Mouse (Mus musculus) ovary, postnatal 36 days (tissue): ENCODE data around the gene Dnaaf5.

Experiments used
- DNase-seq: peaks from one replicate; pipeline ENCODE4 v3.0.0; 2022; ENCODE audit warnings: low spot score, mixed read lengths

Gene Dnaaf5

DNA sequence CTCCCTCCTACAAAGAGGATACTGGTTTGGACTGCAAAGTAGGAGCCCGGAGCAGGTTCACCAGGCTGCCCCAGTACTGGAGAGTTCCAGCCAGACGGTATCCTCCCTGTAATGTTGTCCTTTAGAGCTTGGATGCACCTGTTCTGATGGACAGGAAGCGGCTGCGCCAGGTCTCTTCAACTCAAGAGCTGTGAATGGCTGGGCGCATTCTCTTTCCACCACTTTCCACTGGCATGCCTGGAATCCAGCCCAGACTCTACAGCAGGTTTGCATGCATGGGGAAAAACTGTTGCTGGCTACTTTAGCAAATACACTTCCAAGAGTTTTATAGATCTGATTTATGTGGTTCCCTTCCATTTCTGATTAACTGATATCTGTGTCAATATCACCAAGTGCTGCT is 8.7 kb upstream of the Dnaaf5 start:
- DNase-seq, result no peak

DNA sequence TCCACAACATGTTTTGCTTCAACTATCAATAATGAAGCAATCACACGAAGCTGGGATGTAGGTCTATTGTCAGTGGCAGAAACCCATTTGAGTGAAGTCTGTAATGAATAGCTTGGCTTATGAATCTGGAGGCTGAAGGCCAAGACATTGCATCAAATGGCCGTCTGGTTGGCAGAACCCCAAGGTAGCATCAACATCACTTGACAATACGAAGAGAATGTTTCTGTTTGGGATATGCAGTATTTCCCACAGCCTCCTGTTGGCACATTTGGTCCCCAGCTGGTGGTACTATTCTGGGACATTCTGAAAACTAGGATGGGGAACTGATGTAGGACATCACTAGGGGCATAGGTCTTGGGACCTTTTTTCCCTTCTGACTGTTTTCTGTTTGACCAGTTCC is 6.1 kb upstream of the Dnaaf5 start:
- DNase-seq, result no peak

- DNase-seq, result no peak
Observed at GRCm38 (mm10) chr5:139145726-139146125, 4.3 kb upstream of the Dnaaf5 start.

GRCm38 (mm10) chr5:139146476-139147075 is 3.4 kb upstream of the Dnaaf5 start:
- no peak for DNase-seq

DNA sequence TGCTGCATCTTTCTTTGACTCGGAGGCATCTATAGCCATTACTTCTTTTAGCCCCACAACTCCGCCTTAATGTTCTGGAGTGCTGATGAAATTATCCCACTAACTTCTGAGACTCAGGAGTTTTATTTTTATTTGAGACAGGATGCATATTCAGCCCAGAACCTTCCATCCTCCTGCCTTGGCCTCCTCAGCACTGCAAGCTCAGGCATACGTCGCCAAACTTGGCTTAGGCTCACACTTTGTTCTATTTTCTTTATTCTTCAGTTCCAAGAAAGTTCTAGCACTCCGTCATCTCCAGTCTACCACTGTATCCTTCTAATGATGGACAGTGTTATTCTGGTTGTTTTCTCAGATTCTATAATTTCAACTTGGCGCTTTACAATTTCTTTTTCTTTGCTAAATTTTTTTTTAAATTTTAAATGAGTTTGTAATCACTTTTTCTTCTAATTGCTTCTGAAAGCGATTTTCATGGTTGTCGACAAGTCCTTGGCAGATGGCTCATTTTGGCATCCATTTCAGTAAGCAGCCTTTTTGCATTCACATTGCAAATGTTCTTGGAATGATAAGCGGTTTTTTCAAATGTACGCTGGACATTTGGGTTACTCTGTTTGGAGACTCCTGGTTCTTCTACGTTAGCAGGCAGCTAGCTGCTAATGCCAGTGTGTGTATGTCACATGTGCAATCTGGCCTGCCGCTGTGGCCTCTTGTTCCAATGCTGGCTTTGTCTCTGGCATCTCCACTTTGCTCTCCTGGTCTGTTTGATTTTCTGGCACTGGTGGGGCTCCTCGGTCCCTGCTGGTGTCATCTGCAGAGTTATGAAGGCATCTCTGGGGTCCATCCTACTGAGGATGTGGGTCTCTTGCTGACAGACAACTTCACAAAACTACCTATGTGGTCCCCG is 2.6 kb upstream of the Dnaaf5 start:
- no peak for DNase-seq

- no peak for DNase-seq
Observed at GRCm38 (mm10) chr5:139149006-139149672, 884 bp upstream of the Dnaaf5 start.

GRCm38 (mm10) chr5:139150603-139151031 is 594 bp downstream of the Dnaaf5 start:
- DNase-seq, result peak; percentile 41

GRCm38 (mm10) chr5:139160899-139161298 is 10.9 kb downstream of the Dnaaf5 start:
- DNase-seq, result no peak

DNA sequence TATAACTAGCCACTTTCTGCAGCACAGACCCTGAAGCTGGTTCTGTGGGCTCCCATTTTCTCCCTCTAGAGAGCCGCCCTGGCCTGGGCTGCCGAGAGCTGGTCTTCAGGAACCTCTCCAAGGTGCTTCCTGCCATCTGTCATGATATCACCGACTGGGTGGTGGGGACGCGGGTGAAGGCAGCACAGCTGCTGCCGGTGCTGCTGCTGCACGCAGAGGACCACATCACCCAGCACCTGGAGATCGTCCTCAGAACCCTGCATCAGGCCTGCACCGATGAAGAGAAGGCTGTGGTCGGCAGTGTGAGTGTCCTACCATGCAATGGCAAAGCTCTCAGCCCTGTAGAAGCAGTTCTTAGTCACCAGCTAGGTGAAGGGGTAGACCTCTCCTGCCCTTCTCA is 11.6 kb downstream of the Dnaaf5 start:
- no peak for DNase-seq

DNA sequence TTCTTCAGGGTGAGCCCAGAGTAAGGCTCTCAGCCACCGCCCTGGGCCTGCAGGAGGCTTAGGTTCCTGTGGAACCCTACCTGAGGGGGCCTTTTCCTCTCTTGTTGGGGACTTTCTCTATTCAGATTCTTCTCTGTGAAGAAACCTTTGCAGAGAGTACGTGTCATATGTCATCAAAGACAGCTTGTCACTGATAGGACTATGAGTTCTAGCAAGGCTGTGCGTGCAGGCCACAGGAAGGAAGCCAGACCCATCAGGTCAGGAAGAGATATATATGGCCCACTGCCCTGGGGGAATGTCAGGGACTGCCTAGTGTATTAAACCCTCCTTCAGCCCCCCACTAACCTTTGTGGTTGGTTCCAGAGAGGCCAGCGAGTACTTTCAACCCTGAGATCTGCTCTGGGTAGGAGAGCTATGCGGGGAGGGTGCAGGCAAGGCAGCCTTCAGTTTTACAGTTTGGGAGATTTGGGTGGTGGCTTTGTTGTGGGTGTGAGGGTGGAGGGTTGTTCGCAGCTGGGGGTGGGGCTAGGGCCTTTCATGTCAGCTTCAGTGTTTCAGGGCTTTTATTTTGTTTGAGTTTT is 16.8 kb downstream of the Dnaaf5 start:
- no peak for DNase-seq

GRCm38 (mm10) chr5:139167548-139167947 is 17.5 kb downstream of the Dnaaf5 start:
- DNase-seq, result no peak

GRCm38 (mm10) chr5:139171929-139172328 is 21.9 kb downstream of the Dnaaf5 start:
- no peak for DNase-seq

DNA sequence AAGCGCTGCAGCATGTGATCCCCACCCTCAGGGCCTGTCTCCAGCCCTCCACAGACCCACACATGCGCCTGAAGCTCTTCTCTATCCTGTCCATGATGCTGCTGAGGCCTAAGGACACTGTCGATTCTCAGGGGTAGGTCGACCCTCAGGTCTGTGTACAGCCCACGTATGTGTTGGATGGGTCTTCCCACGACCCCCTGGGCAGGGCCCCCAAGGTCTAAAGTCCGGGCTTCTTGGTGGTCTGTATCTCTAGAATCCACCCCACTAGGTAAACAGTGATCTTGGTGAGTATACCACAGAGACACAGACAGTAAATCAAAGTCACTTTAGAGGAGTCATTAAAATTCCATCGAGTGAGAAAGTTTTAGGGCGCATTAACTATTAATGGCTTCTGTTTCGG is 24.1 kb downstream of the Dnaaf5 start:
- no peak for DNase-seq

GRCm38 (mm10) chr5:139174556-139175547 is 24.8 kb downstream of the Dnaaf5 start:
- peak; percentile 16 for DNase-seq

DNA sequence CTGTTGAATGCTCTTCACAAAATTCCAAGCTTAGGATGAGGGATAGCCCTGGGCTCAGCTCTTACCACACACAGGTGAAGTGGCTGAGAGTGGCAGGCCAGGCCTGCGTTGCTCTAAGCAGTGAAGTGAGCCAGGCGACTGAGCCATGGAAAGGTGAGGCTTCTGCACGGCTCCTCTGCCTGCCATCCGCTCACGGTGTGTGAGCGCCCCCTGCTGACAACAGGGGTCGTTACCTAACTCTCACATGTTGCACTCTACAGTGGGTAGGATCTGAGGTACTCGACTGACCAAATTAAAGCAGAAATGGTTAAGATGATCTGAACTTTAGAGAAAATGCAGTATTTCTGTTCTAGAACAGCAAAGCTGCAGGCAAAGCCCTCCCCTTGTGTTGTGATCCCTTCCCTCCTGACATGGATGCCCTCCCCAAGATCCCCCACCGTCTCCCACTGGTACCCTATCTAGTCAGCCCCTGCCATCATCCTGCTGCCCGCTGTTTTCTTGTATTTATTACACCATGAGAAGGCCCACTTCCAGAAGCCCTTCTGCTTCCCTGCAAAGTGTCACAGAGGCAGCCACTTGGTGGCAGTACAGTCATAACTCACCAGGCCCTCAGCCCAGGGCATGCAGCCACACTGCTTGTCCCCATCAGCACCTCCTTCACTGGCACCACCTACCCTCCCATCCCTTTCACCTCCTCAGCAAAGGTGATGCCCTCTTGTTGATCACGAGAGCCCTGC is 29.0 kb downstream of the Dnaaf5 start:
- peak; percentile 78 for DNase-seq

DNA sequence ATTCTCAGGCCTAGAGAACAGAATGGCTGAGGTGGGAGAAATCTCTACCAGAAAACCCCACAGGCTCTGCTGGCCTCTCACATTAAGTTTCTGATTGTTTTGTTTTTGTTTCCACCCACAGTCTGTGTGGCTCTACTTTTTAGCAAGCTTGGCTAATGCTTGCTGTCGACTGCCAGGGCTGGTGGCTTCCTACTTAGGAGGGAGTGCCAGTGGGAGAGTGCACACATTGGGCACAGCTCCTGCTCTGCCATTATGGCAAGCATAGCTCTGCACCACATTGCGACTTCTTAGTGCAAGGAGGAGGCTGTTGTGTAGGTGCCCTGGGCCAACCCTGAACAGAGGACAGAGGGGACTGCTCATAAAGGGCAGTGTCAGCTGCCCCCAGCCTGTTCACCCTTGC is 33.1 kb downstream of the Dnaaf5 start:
- DNase-seq, result no peak

- no peak for DNase-seq
Observed at GRCm38 (mm10) chr5:139183601-139184000, 33.6 kb downstream of the Dnaaf5 start.

DNA sequence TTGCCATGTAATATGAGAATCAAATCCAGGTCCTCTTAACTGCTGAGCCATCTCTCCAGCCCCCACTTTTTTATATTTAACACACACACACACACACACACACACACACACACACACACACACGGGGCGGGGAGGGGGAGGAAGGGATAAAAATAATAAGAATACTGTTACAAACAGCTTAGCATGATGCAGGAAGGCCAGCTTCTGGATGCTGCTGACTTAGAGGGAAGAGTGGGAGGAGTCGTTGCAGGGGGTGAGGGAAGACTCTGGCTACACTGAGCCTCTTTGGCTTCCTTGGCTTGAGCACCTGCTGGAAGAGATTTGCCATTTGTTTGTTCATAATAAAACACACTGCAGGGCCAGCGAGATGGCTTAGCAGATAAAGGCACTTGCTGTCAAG is 34.9 kb downstream of the Dnaaf5 start:
- DNase-seq, result no peak

- DNase-seq, result no peak
Observed at GRCm38 (mm10) chr5:139189726-139190125, 39.7 kb downstream of the Dnaaf5 start.

- no peak for DNase-seq
Observed at GRCm38 (mm10) chr5:139190958-139191357, 40.9 kb downstream of the Dnaaf5 start.

- DNase-seq, result no peak
Observed at GRCm38 (mm10) chr5:139198779-139199178, 48.8 kb downstream of the Dnaaf5 start.
